Mouse (Mus musculus): ENCODE data around the gene Smim1. TPM values are rescaled to one million over a fixed set of nuclear protein-coding genes. Genes with fewer than 3 reads are reported as not detected.
A peak's percentile ranks its signal among the peaks of the same experiment; 100 is the strongest.

Smim1 gene
- polyA plus RNA-seq, 2 experiments, result 20.7 to 22.4 TPM

GRCm38 (mm10) chr4:154019571-154019970, 6.5 kb downstream of the Smim1 start:
- Histone ChIP-seq H3K27me3 (ENCODE audit: control insufficient read depth, insufficient read depth, low read length) (peaks cover 10% of the 10 kb centered on the region; the same call in 1 of the 2 replicates), H3K9ac (ENCODE audit: low read depth, low read length, severe bottlenecking) (no peak overlapping the region), H3K36me3 (ENCODE audit: control insufficient read depth, insufficient read depth, low read length) (peaks cover 68% of the 10 kb centered on the region), H3K9me3 (ENCODE audit: control insufficient read depth, low read length) (no peaks in the 10 kb centered on the region), H3K27ac (replicated peaks; ENCODE audit: low read depth, low read length) (no peak overlapping the region), H3K4me1 (ENCODE audit: control insufficient read depth, insufficient read depth, low read length) (no peaks in the 10 kb centered on the region), H3K4me3 (replicated peaks; ENCODE audit: low read length) (no peak overlapping the region), H3K4me2 (replicated peaks; ENCODE audit: low read depth, low read length, severe bottlenecking) (no peak overlapping the region)
- ATAC-seq (ENCODE audit: low FRiP score, low read depth), result no peak
- 81% methylated on average over 7 of the region's 7 CpGs for WGBS
- TF ChIP-seq POLR2A (IDR thresholded peaks at IDR 0.05; ENCODE audit: borderline replicate concordance, extremely low read depth, insufficient read depth, insufficient read length), result no peak
- no peak for DNase-seq (ENCODE audit: low spot score)

DNA sequence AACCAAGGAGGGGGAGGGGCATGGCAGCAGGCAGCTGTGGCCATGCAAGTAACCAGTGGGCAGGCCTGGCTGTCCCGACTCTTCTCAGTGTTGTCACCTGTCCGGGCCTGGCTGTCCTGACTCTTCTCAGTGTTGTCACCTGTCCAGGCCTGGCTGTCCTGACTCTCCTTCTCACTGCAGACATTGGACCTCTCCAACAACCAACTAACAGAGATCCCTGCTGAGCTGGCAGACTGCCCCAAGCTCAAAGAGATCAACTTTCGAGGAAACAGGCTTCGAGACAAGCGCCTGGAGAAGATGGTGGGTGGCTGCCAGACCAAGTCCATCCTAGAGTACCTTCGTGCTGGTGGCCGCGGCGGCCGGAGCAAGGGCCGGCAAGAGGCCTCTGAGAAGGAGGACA, 10.6 kb downstream of the Smim1 start:
- Histone ChIP-seq H3K27ac (replicated peaks; ENCODE audit: low read depth, low read length) (no peak overlapping the region), H3K4me3 (replicated peaks; ENCODE audit: low read length) (no peak overlapping the region), H3K4me2 (replicated peaks; ENCODE audit: low read depth, low read length, severe bottlenecking) (no peak overlapping the region), H3K36me3 (ENCODE audit: control insufficient read depth, insufficient read depth, low read length) (peaks cover 47% of the 10 kb centered on the region), H3K9ac (ENCODE audit: low read depth, low read length, severe bottlenecking) (no peak overlapping the region), H3K4me1 (ENCODE audit: control insufficient read depth, insufficient read depth, low read length) (peaks cover 8% of the 10 kb centered on the region), H3K27me3 (ENCODE audit: control insufficient read depth, insufficient read depth, low read length) (no peaks in the 10 kb centered on the region), H3K9me3 (ENCODE audit: control insufficient read depth, low read length) (no peaks in the 10 kb centered on the region)
- no peak for ATAC-seq (ENCODE audit: low FRiP score, low read depth)
- no peak for TF ChIP-seq POLR2A (IDR thresholded peaks at IDR 0.05; ENCODE audit: borderline replicate concordance, extremely low read depth, insufficient read depth, insufficient read length)
- 89% methylated on average over 11 of the region's 11 CpGs for WGBS
- DNase-seq (ENCODE audit: low spot score), result no peak

DNA sequence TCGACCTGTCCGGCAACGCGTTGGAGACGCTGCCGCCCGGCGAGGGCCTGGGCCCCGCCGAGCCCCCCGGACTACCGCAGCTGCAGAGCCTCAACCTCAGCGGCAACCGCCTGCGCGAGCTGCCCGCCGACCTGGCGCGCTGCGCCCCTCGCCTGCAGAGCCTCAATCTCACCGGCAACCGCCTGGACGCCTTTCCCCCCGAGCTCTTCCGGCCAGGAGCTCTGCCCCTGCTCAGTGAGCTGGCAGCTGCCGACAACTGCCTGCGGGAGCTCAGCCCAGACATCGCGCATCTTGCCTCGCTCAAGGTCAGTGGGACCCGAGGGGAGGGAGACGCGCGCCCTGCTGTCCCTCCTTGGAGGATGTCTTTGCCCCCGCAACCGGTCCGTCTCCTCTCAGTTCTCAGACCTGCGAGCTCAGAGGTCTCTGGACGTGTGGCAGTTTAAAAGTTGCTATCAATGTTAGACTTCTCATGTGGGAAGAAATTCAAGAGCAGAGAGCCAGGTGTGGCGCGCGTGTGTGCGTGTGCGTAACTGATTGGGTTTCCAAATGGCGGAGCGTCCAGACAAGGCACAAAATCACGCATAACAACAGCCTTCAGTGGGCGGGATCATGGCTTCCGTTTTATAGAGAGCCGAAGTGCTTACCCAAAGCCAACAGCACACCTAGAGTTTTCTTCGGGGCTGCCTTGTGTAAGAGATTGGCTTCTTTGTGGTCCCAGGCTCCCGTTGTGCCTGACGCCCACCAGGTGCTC, 13.7 kb downstream of the Smim1 start:
- no peaks in the 10 kb centered on the region for H3K27me3 ChIP-seq (ENCODE audit: control insufficient read depth, insufficient read depth, low read length)
- peaks cover 19% of the 10 kb centered on the region for H3K36me3 ChIP-seq (ENCODE audit: control insufficient read depth, insufficient read depth, low read length)
- H3K4me1 ChIP-seq (ENCODE audit: control insufficient read depth, insufficient read depth, low read length), result peaks cover 8% of the 10 kb centered on the region
- WGBS, result 3% methylated on average over 34 of the region's 55 CpGs
- peak overlapping the region; percentile 95 for H3K4me2 ChIP-seq (replicated peaks; ENCODE audit: low read depth, low read length, severe bottlenecking)
- peak overlapping the region; percentile 58; the same call in 1 of the 2 replicates for H3K27ac ChIP-seq (replicated peaks; ENCODE audit: low read depth, low read length)
- DNase-seq (ENCODE audit: low spot score) (no peak), ATAC-seq (ENCODE audit: low FRiP score, low read depth) (no peak)
- H3K4me3 ChIP-seq (replicated peaks; ENCODE audit: low read length), result peak overlapping the region; percentile 98
- TF ChIP-seq POLR2A (IDR thresholded peaks at IDR 0.05; ENCODE audit: borderline replicate concordance, extremely low read depth, insufficient read depth, insufficient read length), result no peak
- H3K9me3 ChIP-seq (ENCODE audit: control insufficient read depth, low read length), result no peaks in the 10 kb centered on the region
- peak overlapping the region; percentile 93 for H3K9ac ChIP-seq (ENCODE audit: low read depth, low read length, severe bottlenecking)

- Histone ChIP-seq H3K9ac (ENCODE audit: low read depth, low read length, severe bottlenecking) (peak within 1 kb of the TSS; percentile 93), H3K27me3 (ENCODE audit: control insufficient read depth, insufficient read depth, low read length) (no peaks in the 10 kb centered on the region), H3K9me3 (ENCODE audit: control insufficient read depth, low read length) (no peaks in the 10 kb centered on the region), H3K36me3 (ENCODE audit: control insufficient read depth, insufficient read depth, low read length) (peaks cover 18% of the 10 kb centered on the region), H3K4me2 (replicated peaks; ENCODE audit: low read depth, low read length, severe bottlenecking) (peak within 1 kb of the TSS; percentile 95), H3K27ac (replicated peaks; ENCODE audit: low read depth, low read length) (peak within 1 kb of the TSS; percentile 58; the same call in 1 of the 2 replicates), H3K4me3 (replicated peaks; ENCODE audit: low read length) (peak within 1 kb of the TSS; percentile 98), H3K4me1 (ENCODE audit: control insufficient read depth, insufficient read depth, low read length) (peaks cover 8% of the 10 kb centered on the region)
- TF ChIP-seq POLR2A (IDR thresholded peaks at IDR 0.05; ENCODE audit: borderline replicate concordance, extremely low read depth, insufficient read depth, insufficient read length), result peak; percentile 39; the same call in 1 of the 2 replicates
- DNase-seq (ENCODE audit: low spot score), result peak; percentile 81
- WGBS, result 0% methylated on average over 23 of the region's 59 CpGs
- peak; percentile 92 for ATAC-seq (ENCODE audit: low FRiP score, low read depth)
Observed at GRCm38 (mm10) chr4:154011646-154012089, 14.4 kb downstream of the Smim1 start, which contains the start of gene Lrrc47. TSS of gene Lrrc47 (plus strand) at chr4:154011731.

DNA sequence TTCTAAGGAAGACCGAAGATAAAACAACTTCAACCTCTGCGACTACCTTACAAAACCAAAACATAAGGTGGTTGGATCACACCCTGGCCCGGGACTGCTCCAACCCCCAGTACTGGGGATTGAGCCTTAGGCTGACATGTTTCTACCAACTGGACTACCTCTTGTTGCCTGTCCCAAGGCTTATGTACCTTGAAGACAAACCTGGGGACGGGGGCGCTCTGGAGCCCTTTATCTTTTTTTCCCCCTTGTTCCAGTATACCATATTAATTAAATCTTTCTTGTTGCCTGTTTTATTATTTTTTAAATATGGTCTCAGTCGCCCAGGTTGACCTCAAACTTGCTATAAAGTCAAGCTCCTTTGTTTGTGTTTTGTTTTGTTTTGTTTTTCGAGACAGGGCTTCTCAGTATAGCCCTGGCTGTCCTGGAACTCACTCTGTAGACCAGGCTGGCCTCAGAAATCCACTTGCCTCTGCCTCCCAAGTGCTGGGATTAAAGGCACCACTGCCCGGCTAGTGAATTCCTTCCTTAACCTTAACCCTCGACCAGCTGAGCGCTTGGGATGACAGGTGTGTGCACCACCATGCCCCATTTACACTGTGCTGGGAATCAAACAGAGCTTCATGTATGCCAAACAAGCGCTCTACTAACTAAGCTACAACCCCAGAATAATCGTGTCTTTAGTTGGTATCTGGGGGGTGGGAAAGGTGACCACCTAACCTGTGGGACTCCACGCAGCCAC, 15.0 kb downstream of the Smim1 start:
- no peaks in the 10 kb centered on the region for H3K9me3 ChIP-seq (ENCODE audit: control insufficient read depth, low read length)
- no peaks in the 10 kb centered on the region for H3K27me3 ChIP-seq (ENCODE audit: control insufficient read depth, insufficient read depth, low read length)
- H3K9ac ChIP-seq (ENCODE audit: low read depth, low read length, severe bottlenecking), result peak overlapping the region; percentile 93
- 30% methylated on average over 13 of the region's 13 CpGs for WGBS
- peaks cover 18% of the 10 kb centered on the region for H3K36me3 ChIP-seq (ENCODE audit: control insufficient read depth, insufficient read depth, low read length)
- H3K4me1 ChIP-seq (ENCODE audit: control insufficient read depth, insufficient read depth, low read length), result peaks cover 8% of the 10 kb centered on the region
- no peak overlapping the region for H3K27ac ChIP-seq (replicated peaks; ENCODE audit: low read depth, low read length)
- H3K4me2 ChIP-seq (replicated peaks; ENCODE audit: low read depth, low read length, severe bottlenecking), result peak overlapping the region; percentile 95
- DNase-seq (ENCODE audit: low spot score) (no peak), ATAC-seq (ENCODE audit: low FRiP score, low read depth) (peak; percentile 41)
- no peak for TF ChIP-seq POLR2A (IDR thresholded peaks at IDR 0.05; ENCODE audit: borderline replicate concordance, extremely low read depth, insufficient read depth, insufficient read length)
- peak overlapping the region; percentile 98 for H3K4me3 ChIP-seq (replicated peaks; ENCODE audit: low read length)
